ENCODE assay signal across 10 mouse cellular contexts in genomic region chr15:101410775-101411174, GRCm38 (mm10). TPM values are rescaled to one million over a fixed set of nuclear protein-coding genes. Genes with fewer than 3 reads are reported as not detected.
DNase-seq lines count a peak whose midpoint lies in the region; ATAC-seq lines count a peak whose summit lies in the region.
"Had no signal": no experiment of that assay in that cellular context is flagged by ENCODE, and none has a peak within 500 bp of the region (broad histone marks: within the 10 kb centered on the region; RNA-seq: fewer than 3 reads in every experiment).

TSS of gene Krt7 (plus strand) at chr15:101411043.

- H3K9ac ChIP-seq in neural tube, embryonic 11.5 days (ENCODE audit: low read length): no peak within 1 kb of the TSS
- H3K9ac ChIP-seq in neural tube, embryonic 15.5 days (replicated peaks): no peak within 1 kb of the TSS
- no peak within 1 kb of the TSS; the same call in 1 of the 2 replicates for H3K9ac ChIP-seq in intestine, embryonic 14.5 days (ENCODE audit: low read length)
- no peak within 1 kb of the TSS for H3K9ac ChIP-seq in limb, embryonic 12.5 days (replicated peaks)
- peak within 1 kb of the TSS; percentile 80 for H3K9ac ChIP-seq in stomach, embryonic 16.5 days (ENCODE audit: low read length)
- no peak within 1 kb of the TSS for H3K9ac ChIP-seq in forebrain, embryonic 16.5 days (replicated peaks; ENCODE audit: low read depth, low read length)
- H3K9ac ChIP-seq: forebrain, embryonic 15.5 days; neural tube, embryonic 13.5 days had no signal

- no peak for DNase-seq in neural tube, embryonic 11.5 days (ENCODE audit: low spot score)
- DNase-seq in intestine, embryonic 14.5 days (ENCODE audit: low spot score): no peak
- DNase-seq in spleen, postnatal 4 days (ENCODE audit: low spot score in 2 of 2): no peak
- no peak for DNase-seq in ovary, postnatal 10 days (ENCODE audit: low spot score)

- H3K36me3 ChIP-seq in neural tube, embryonic 11.5 days (ENCODE audit: control insufficient read depth, insufficient read depth, low read length): no peaks in the 10 kb centered on the region
- no peaks in the 10 kb centered on the region for H3K36me3 ChIP-seq in neural tube, embryonic 15.5 days
- no peaks in the 10 kb centered on the region for H3K36me3 ChIP-seq in intestine, embryonic 14.5 days (ENCODE audit: control insufficient read depth, insufficient read depth, low read length)
- H3K36me3 ChIP-seq in limb, embryonic 12.5 days: no peaks in the 10 kb centered on the region
- no peaks in the 10 kb centered on the region for H3K36me3 ChIP-seq in stomach, embryonic 16.5 days (ENCODE audit: control insufficient read depth, insufficient read depth, low read length)
- no peaks in the 10 kb centered on the region for H3K36me3 ChIP-seq in forebrain, embryonic 16.5 days (ENCODE audit: control insufficient read depth, insufficient read depth)
- H3K36me3 ChIP-seq: forebrain, embryonic 15.5 days; neural tube, embryonic 13.5 days had no signal

- peaks cover 18% of the 10 kb centered on the region for H3K27me3 ChIP-seq in neural tube, embryonic 11.5 days (ENCODE audit: control insufficient read depth, insufficient read depth, low read length)
- peaks cover 28% of the 10 kb centered on the region for H3K27me3 ChIP-seq in neural tube, embryonic 15.5 days (replicated peaks)
- H3K27me3 ChIP-seq in intestine, embryonic 14.5 days (replicated peaks; ENCODE audit: control insufficient read depth, insufficient read depth, low read length): peaks cover 8% of the 10 kb centered on the region; the same call in 1 of the 2 replicates
- H3K27me3 ChIP-seq in limb, embryonic 12.5 days: peaks cover 51% of the 10 kb centered on the region
- H3K27me3 ChIP-seq in stomach, embryonic 16.5 days (ENCODE audit: control insufficient read depth, insufficient read depth, low read length): peaks cover 10% of the 10 kb centered on the region
- 0 out of 2 replicates have a peak, but pooled peaks cover 5% of the 10 kb centered on the region for H3K27me3 ChIP-seq in forebrain, embryonic 16.5 days (replicated peaks; ENCODE audit: control insufficient read depth, insufficient read depth, low read length)

- WGBS in neural tube, embryonic 11.5 days: 57% methylated on average over 2 of the region's 2 CpGs
- WGBS in neural tube, embryonic 15.5 days: 50% methylated on average over 2 of the region's 2 CpGs
- WGBS in intestine, embryonic 14.5 days: 25% methylated on average over 2 of the region's 2 CpGs
- WGBS in limb, embryonic 12.5 days: 29% methylated on average over 2 of the region's 2 CpGs
- WGBS in stomach, embryonic 16.5 days: 23% methylated on average over 2 of the region's 2 CpGs
- 37% methylated on average over 2 of the region's 2 CpGs for WGBS in forebrain, embryonic 16.5 days

- H3K27ac ChIP-seq in neural tube, embryonic 11.5 days (ENCODE audit: low read depth, low read length): no peak within 1 kb of the TSS
- H3K27ac ChIP-seq in neural tube, embryonic 15.5 days (replicated peaks): no peak within 1 kb of the TSS
- H3K27ac ChIP-seq in intestine, embryonic 14.5 days (ENCODE audit: low read depth): peak within 1 kb of the TSS; percentile 19
- H3K27ac ChIP-seq in limb, embryonic 12.5 days: peak within 1 kb of the TSS; percentile 45; the same call in 1 of the 2 replicates
- H3K27ac ChIP-seq in stomach, embryonic 16.5 days (ENCODE audit: low read length): peak within 1 kb of the TSS; percentile 87
- H3K27ac ChIP-seq in forebrain, embryonic 16.5 days (ENCODE audit: low read length): no peak within 1 kb of the TSS
- H3K27ac ChIP-seq: forebrain, embryonic 15.5 days; neural tube, embryonic 13.5 days had no signal

- no peaks in the 10 kb centered on the region for H3K9me3 ChIP-seq in neural tube, embryonic 11.5 days (ENCODE audit: control insufficient read depth, low read length)
- no peaks in the 10 kb centered on the region for H3K9me3 ChIP-seq in neural tube, embryonic 15.5 days (replicated peaks)
- no peaks in the 10 kb centered on the region for H3K9me3 ChIP-seq in intestine, embryonic 14.5 days (ENCODE audit: control insufficient read depth, low read length)
- H3K9me3 ChIP-seq in limb, embryonic 12.5 days: no peaks in the 10 kb centered on the region
- H3K9me3 ChIP-seq in stomach, embryonic 16.5 days (replicated peaks; ENCODE audit: control insufficient read depth, low read length): no peaks in the 10 kb centered on the region
- H3K9me3 ChIP-seq in forebrain, embryonic 16.5 days (ENCODE audit: control insufficient read depth, low read length): no peaks in the 10 kb centered on the region
- H3K9me3 ChIP-seq: forebrain, embryonic 15.5 days; neural tube, embryonic 13.5 days had no signal

- no peaks in the 10 kb centered on the region for H3K4me1 ChIP-seq in neural tube, embryonic 11.5 days (ENCODE audit: control insufficient read depth, insufficient read depth, low read length)
- peaks cover 9% of the 10 kb centered on the region; the same call in 1 of the 2 replicates for H3K4me1 ChIP-seq in neural tube, embryonic 15.5 days
- H3K4me1 ChIP-seq in intestine, embryonic 14.5 days (replicated peaks; ENCODE audit: control insufficient read depth, insufficient read depth, low read length): 0 out of 2 replicates have a peak, but pooled peaks cover 2% of the 10 kb centered on the region
- H3K4me1 ChIP-seq in limb, embryonic 12.5 days (replicated peaks): peaks cover 30% of the 10 kb centered on the region
- H3K4me1 ChIP-seq in stomach, embryonic 16.5 days (ENCODE audit: control insufficient read depth, insufficient read depth, low read length): 0 out of 2 replicates have a peak, but pooled peaks cover 5% of the 10 kb centered on the region
- H3K4me1 ChIP-seq in forebrain, embryonic 16.5 days (replicated peaks; ENCODE audit: control insufficient read depth, insufficient read depth, low read length): no peaks in the 10 kb centered on the region
- H3K4me1 ChIP-seq: forebrain, embryonic 15.5 days; neural tube, embryonic 13.5 days had no signal

- no peak within 1 kb of the TSS for H3K4me3 ChIP-seq in neural tube, embryonic 11.5 days (ENCODE audit: low read depth, low read length)
- H3K4me3 ChIP-seq in neural tube, embryonic 15.5 days (replicated peaks): no peak within 1 kb of the TSS
- H3K4me3 ChIP-seq in intestine, embryonic 14.5 days (ENCODE audit: low read depth, low read length): peak within 1 kb of the TSS; percentile 16
- peak within 1 kb of the TSS; percentile 22; the same call in 1 of the 2 replicates for H3K4me3 ChIP-seq in limb, embryonic 12.5 days (replicated peaks)
- peak within 1 kb of the TSS; percentile 49 for H3K4me3 ChIP-seq in stomach, embryonic 16.5 days (replicated peaks; ENCODE audit: low read length)
- H3K4me3 ChIP-seq in forebrain, embryonic 16.5 days (replicated peaks; ENCODE audit: low read length): no peak within 1 kb of the TSS
- H3K4me3 ChIP-seq: forebrain, embryonic 15.5 days; neural tube, embryonic 13.5 days had no signal

- ATAC-seq in neural tube, embryonic 11.5 days (ENCODE audit: insufficient read depth, low FRiP score, low TSS enrichment): no peak
- no peak for ATAC-seq in neural tube, embryonic 15.5 days (ENCODE audit: low FRiP score)
- ATAC-seq in intestine, embryonic 14.5 days (replicated peaks; ENCODE audit: low FRiP score, low TSS enrichment, low read depth): peak; percentile 37
- no peak; the same call in 1 of the 2 replicates for ATAC-seq in limb, embryonic 12.5 days (ENCODE audit: insufficient number of reproducible peaks, insufficient read depth, low FRiP score, low TSS enrichment, low read depth)
- peak; percentile 59 for ATAC-seq in stomach, embryonic 16.5 days (ENCODE audit: insufficient read depth, low FRiP score)
- no peak for ATAC-seq in forebrain, embryonic 16.5 days
- ATAC-seq: forebrain, embryonic 15.5 days had no signal

- H3K4me2 ChIP-seq in neural tube, embryonic 11.5 days (ENCODE audit: low read depth): no peak within 1 kb of the TSS
- H3K4me2 ChIP-seq in neural tube, embryonic 15.5 days: no peak within 1 kb of the TSS
- peak within 1 kb of the TSS; percentile 44 for H3K4me2 ChIP-seq in intestine, embryonic 14.5 days (ENCODE audit: low read length)
- H3K4me2 ChIP-seq in limb, embryonic 12.5 days: peak within 1 kb of the TSS; percentile 32
- peak within 1 kb of the TSS; percentile 52 for H3K4me2 ChIP-seq in stomach, embryonic 16.5 days (ENCODE audit: low read depth, low read length)
- H3K4me2 ChIP-seq in forebrain, embryonic 16.5 days (ENCODE audit: low read length): no peak within 1 kb of the TSS
- H3K4me2 ChIP-seq: forebrain, embryonic 15.5 days; neural tube, embryonic 13.5 days had no signal

RNA-seq across cellular contexts. Expression of gene Krt7, which starts in this region (rescaled TPM):
- 10.6 and 12.3 TPM in 2 replicates for polyA plus RNA-seq in neural tube, embryonic 11.5 days (2014; fragmentation: Nextera tagmentation; extraction: Ambion mirVana)
- 1.0 and 12.2 TPM in 2 replicates for polyA plus RNA-seq in neural tube, embryonic 15.5 days (2015; fragmentation: Nextera tagmentation; extraction: Ambion mirVana)
- 104 and 108 TPM in 2 replicates for polyA plus RNA-seq in intestine, embryonic 14.5 days (2014; fragmentation: Nextera tagmentation; extraction: Ambion mirVana)
- polyA plus RNA-seq in limb, embryonic 12.5 days (2016; fragmentation: Nextera tagmentation; extraction: Ambion mirVana): 21.2 and 24.3 TPM in 2 replicates
- 378 and 523 TPM in 2 replicates for polyA plus RNA-seq in stomach, embryonic 16.5 days (2015; fragmentation: Nextera tagmentation; extraction: Ambion mirVana)
- polyA plus RNA-seq in forebrain, embryonic 16.5 days (2015; fragmentation: Nextera tagmentation; extraction: Ambion mirVana): 0.62 and 0.88 TPM in 2 replicates

Comparison
In these comparisons a context has a peak if more than half of its experiments do, and no peak if none do; other contexts are left out.
1. ATAC-seq: peak in intestine, embryonic 14.5 days (single experiment) and stomach, embryonic 16.5 days (single experiment); none in neural tube, embryonic 11.5 days (single experiment), neural tube, embryonic 15.5 days (single experiment), limb, embryonic 12.5 days (single experiment) and forebrain, embryonic 16.5 days (single experiment).
2. H3K27ac ChIP-seq: peak in intestine, embryonic 14.5 days (single experiment), limb, embryonic 12.5 days (single experiment) and stomach, embryonic 16.5 days (single experiment); none in neural tube, embryonic 11.5 days (single experiment), neural tube, embryonic 15.5 days (single experiment) and forebrain, embryonic 16.5 days (single experiment).
3. H3K4me2 ChIP-seq: peak in intestine, embryonic 14.5 days (single experiment), limb, embryonic 12.5 days (single experiment) and stomach, embryonic 16.5 days (single experiment); none in neural tube, embryonic 11.5 days (single experiment), neural tube, embryonic 15.5 days (single experiment) and forebrain, embryonic 16.5 days (single experiment).
4. H3K4me3 ChIP-seq: peak in intestine, embryonic 14.5 days (single experiment), limb, embryonic 12.5 days (single experiment) and stomach, embryonic 16.5 days (single experiment); none in neural tube, embryonic 11.5 days (single experiment), neural tube, embryonic 15.5 days (single experiment) and forebrain, embryonic 16.5 days (single experiment).